Mouse (Mus musculus) small intestine, adult 2 months (tissue): Measurements from ENCODE around the gene Pnmal2.

ENCODE experiments used
- CTCF ChIP-seq: fragments of 200-500 bp; IDR thresholded peaks from 2 replicates; pipeline ENCODE4 v1.5.1; 2012; ENCODE audit warnings: low read depth, mild to moderate bottlenecking, control low read depth, inconsistent platforms, low read length, moderate library complexity, mixed read lengths; ENCODE audit not compliant: insufficient replicate concordance, insufficient read length; ENCODE audit errors: extremely low read depth
- POLR2A ChIP-seq: fragments of 200-500 bp; IDR thresholded peaks from 2 replicates; pipeline ENCODE4 v1.6.1; 2012; ENCODE audit warnings: low read depth, mild to moderate bottlenecking, control low read depth, inconsistent platforms, low read length, moderate library complexity

- no peak for TF ChIP-seq CTCF
- no peak for TF ChIP-seq POLR2A
Measured at GRCm38 (mm10) chr7:16959539-16960187, 15.2 kb downstream of the Pnmal2 start, which contains the start of gene Pnmal1.
